Mouse (Mus musculus): Measurements from ENCODE around the gene Pdgfa. TPM values are rescaled to one million over a fixed set of nuclear protein-coding genes. Genes with fewer than 3 reads are reported as not detected.

The Pdgfa gene
- polyA plus RNA-seq, 1 experiment from 2014 or later = 77.7 TPM

DNA sequence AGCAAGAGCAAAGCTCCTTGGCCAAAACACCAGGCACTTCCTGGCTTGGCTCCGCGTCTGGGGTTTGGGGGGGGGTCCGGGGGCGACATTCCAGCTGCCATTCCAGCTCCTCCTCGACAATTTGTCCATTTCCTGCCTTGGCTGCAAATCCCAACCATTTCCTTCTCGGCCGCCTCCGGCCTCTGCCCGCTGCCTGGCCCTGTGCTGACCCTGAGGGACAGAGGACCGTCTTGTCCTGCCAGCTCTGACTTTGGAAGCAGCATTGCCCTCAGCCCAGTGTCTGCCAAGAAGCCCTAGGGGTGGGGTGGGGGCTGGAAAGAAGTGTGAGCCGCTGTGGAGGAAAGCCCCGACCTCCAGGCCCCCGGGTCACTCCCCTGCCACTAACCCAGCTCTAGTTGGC, 44.2 kb downstream of the Pdgfa start:
- H3K27me3 ChIP-seq (ENCODE audit: insufficient read depth, low read length) = no peaks in the 10 kb centered on the region
- peaks cover 9% of the 10 kb centered on the region for H3K4me1 ChIP-seq (replicated peaks; ENCODE audit: insufficient read depth, low read length)
- H3K4me3 ChIP-seq (replicated peaks; ENCODE audit: low read depth, low read length) = no peak overlapping the region
- TF ChIP-seq CTCF (IDR thresholded peaks at IDR 0.05; ENCODE audit: low read depth) = no peak
- H3K36me3 ChIP-seq (ENCODE audit: insufficient read depth, low read length) = no peaks in the 10 kb centered on the region
- H3K4me2 ChIP-seq (ENCODE audit: low read length) = no peak overlapping the region
- 38% methylated on average over 13 of the region's 13 CpGs for WGBS
- no peak overlapping the region for H3K9ac ChIP-seq (ENCODE audit: low read depth, low read length)
- DNase-seq (ENCODE audit: low spot score) (peak; percentile 37), ATAC-seq (replicated peaks; ENCODE audit: low FRiP score, low read depth) (no peak)
- no peaks in the 10 kb centered on the region for H3K9me3 ChIP-seq (replicated peaks; ENCODE audit: low read length)
- H3K27ac ChIP-seq = no peak overlapping the region

DNA sequence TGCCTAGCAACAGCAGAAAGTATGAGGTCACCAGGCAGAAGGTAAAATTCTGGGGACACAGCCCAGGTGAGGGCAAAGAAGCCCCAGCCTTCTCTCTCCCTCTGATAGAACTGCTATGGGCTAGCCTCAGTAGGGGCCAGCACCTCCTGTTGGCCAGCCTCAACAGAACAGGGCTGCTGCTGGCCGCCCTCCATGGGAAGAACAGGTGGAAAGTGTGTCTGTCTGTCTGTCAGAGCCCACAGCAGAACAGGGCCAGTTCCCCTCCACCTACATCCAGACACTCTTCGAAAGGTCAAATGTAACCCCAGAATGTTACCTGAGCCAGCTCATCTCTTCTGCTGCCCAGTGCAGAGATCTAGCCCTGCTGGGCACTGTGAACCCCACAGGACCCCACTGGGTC, 45.9 kb downstream of the Pdgfa start:
- Histone ChIP-seq H3K4me2 (ENCODE audit: low read length) (no peak overlapping the region), H3K4me1 (replicated peaks; ENCODE audit: insufficient read depth, low read length) (peaks cover 13% of the 10 kb centered on the region), H3K9ac (ENCODE audit: low read depth, low read length) (no peak overlapping the region), H3K36me3 (ENCODE audit: insufficient read depth, low read length) (no peaks in the 10 kb centered on the region), H3K27ac (no peak overlapping the region), H3K4me3 (replicated peaks; ENCODE audit: low read depth, low read length) (no peak overlapping the region), H3K9me3 (replicated peaks; ENCODE audit: low read length) (no peaks in the 10 kb centered on the region), H3K27me3 (ENCODE audit: insufficient read depth, low read length) (no peaks in the 10 kb centered on the region)
- ATAC-seq (replicated peaks; ENCODE audit: low FRiP score, low read depth) = no peak
- TF ChIP-seq CTCF (IDR thresholded peaks at IDR 0.05; ENCODE audit: low read depth) = no peak
- 84% methylated on average over 2 of the region's 2 CpGs for WGBS
- no peak for DNase-seq (ENCODE audit: low spot score)

DNA sequence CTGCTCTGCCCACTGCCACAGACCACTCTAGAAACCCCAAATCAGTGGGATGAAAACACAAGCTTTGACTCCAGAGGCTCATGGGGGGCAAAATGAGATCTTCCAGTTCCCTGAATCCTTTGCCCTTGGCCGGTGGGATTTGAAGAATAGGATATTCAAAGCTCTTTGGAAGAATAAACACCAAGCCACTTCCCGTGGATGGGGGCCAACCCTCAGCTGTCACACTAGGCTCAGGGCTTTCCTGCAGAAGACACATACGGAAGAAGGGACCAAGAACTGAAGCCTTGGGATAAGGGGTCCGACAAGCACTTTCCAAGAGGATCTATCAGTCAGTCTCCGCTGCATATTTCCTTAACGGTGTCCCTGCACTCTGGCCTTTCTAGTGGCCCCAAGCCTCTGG, 48.0 kb downstream of the Pdgfa start:
- 69% methylated on average over 6 of the region's 6 CpGs for WGBS
- TF ChIP-seq CTCF (IDR thresholded peaks at IDR 0.05; ENCODE audit: low read depth) = no peak
- H3K9ac ChIP-seq (ENCODE audit: low read depth, low read length) = no peak overlapping the region
- no peak overlapping the region for H3K4me3 ChIP-seq (replicated peaks; ENCODE audit: low read depth, low read length)
- no peak overlapping the region for H3K27ac ChIP-seq
- ATAC-seq (replicated peaks; ENCODE audit: low FRiP score, low read depth) = no peak
- H3K4me1 ChIP-seq (replicated peaks; ENCODE audit: insufficient read depth, low read length) = peaks cover 13% of the 10 kb centered on the region
- no peak for DNase-seq (ENCODE audit: low spot score)
- H3K4me2 ChIP-seq (ENCODE audit: low read length) = no peak overlapping the region
- no peaks in the 10 kb centered on the region for H3K9me3 ChIP-seq (replicated peaks; ENCODE audit: low read length)
- H3K27me3 ChIP-seq (ENCODE audit: insufficient read depth, low read length) = no peaks in the 10 kb centered on the region
- no peaks in the 10 kb centered on the region for H3K36me3 ChIP-seq (ENCODE audit: insufficient read depth, low read length)

- peak overlapping the region; percentile 14; the same call in 1 of the 2 replicates for H3K4me2 ChIP-seq (ENCODE audit: low read length)
Observed at GRCm38 (mm10) chr5:138948031-138948980, 48.9 kb downstream of the Pdgfa start.

DNA sequence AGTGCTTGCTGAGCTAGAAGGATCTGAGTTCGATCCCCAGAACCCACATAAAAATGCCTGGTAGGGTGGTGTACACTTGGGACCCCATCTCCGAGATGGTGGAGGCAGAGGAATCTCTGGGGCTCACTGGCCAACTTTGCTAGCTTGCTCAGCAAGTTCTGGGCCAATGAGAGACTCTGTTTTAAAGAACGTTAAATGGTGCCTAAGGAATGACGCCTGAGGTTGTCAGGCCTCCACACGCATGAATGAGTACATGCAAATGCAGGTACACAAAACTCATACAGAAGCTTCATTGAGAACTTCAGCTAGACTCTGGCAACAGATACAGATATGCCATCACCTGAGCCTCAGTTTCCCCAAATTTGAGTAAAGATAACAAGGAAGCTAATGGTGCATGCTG, 49.7 kb downstream of the Pdgfa start:
- DNase-seq (ENCODE audit: low spot score) (no peak), ATAC-seq (replicated peaks; ENCODE audit: low FRiP score, low read depth) (no peak)
- Histone ChIP-seq H3K36me3 (ENCODE audit: insufficient read depth, low read length) (no peaks in the 10 kb centered on the region), H3K4me3 (replicated peaks; ENCODE audit: low read depth, low read length) (no peak overlapping the region), H3K4me2 (ENCODE audit: low read length) (no peak overlapping the region), H3K4me1 (replicated peaks; ENCODE audit: insufficient read depth, low read length) (peaks cover 13% of the 10 kb centered on the region), H3K27ac (no peak overlapping the region), H3K9me3 (replicated peaks; ENCODE audit: low read length) (no peaks in the 10 kb centered on the region), H3K27me3 (ENCODE audit: insufficient read depth, low read length) (no peaks in the 10 kb centered on the region), H3K9ac (ENCODE audit: low read depth, low read length) (no peak overlapping the region)
- 63% methylated on average over 5 of the region's 5 CpGs for WGBS
- TF ChIP-seq CTCF (IDR thresholded peaks at IDR 0.05; ENCODE audit: low read depth) = no peak

More at GRCm38 (mm10) chr5:138948031-138948980, 48.9 kb downstream of the Pdgfa start:
- no peak overlapping the region for H3K9ac ChIP-seq (ENCODE audit: low read depth, low read length)
- no peaks in the 10 kb centered on the region for H3K27me3 ChIP-seq (ENCODE audit: insufficient read depth, low read length)
- TF ChIP-seq CTCF (IDR thresholded peaks at IDR 0.05; ENCODE audit: low read depth) = no peak
- no peaks in the 10 kb centered on the region for H3K36me3 ChIP-seq (ENCODE audit: insufficient read depth, low read length)
- WGBS = 25% methylated on average over 13 of the region's 13 CpGs
- peaks cover 13% of the 10 kb centered on the region for H3K4me1 ChIP-seq (replicated peaks; ENCODE audit: insufficient read depth, low read length)
- H3K4me3 ChIP-seq (replicated peaks; ENCODE audit: low read depth, low read length) = no peak overlapping the region
- 0 out of 2 replicates have a peak, but pooled peaks have one; percentile 43 for ATAC-seq (replicated peaks; ENCODE audit: low FRiP score, low read depth)
- peak; percentile 71 for DNase-seq (ENCODE audit: low spot score)
- peak overlapping the region; percentile 32; the same call in 1 of the 2 replicates for H3K27ac ChIP-seq
- H3K9me3 ChIP-seq (replicated peaks; ENCODE audit: low read length) = no peaks in the 10 kb centered on the region

DNA sequence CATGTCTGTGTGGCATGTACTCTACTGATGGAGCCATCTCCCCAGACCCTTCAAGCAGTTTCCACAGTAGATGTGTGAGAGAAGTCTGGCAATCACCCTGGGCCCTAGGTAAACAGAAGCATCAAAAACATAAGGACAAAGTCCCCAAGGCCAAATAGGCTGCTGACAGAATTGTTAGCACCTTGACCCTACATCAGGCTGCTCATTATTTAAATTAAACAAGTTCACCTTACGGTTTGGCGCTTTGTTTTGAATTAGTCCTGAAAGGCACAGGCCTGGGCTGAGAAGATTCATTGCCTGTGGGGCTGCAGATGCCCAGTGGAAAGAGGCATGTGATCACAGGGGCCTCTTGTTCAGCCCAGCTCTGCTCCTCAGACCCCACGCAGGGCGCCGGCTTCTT, 50.2 kb downstream of the Pdgfa start:
- H3K27me3 ChIP-seq (ENCODE audit: insufficient read depth, low read length) = no peaks in the 10 kb centered on the region
- no peak overlapping the region for H3K27ac ChIP-seq
- H3K4me1 ChIP-seq (replicated peaks; ENCODE audit: insufficient read depth, low read length) = peaks cover 13% of the 10 kb centered on the region
- 75% methylated on average over 5 of the region's 5 CpGs for WGBS
- TF ChIP-seq CTCF (IDR thresholded peaks at IDR 0.05; ENCODE audit: low read depth) = no peak
- no peak for ATAC-seq (replicated peaks; ENCODE audit: low FRiP score, low read depth)
- no peak for DNase-seq (ENCODE audit: low spot score)
- H3K4me3 ChIP-seq (replicated peaks; ENCODE audit: low read depth, low read length) = no peak overlapping the region
- H3K4me2 ChIP-seq (ENCODE audit: low read length) = no peak overlapping the region
- no peaks in the 10 kb centered on the region for H3K36me3 ChIP-seq (ENCODE audit: insufficient read depth, low read length)
- no peaks in the 10 kb centered on the region for H3K9me3 ChIP-seq (replicated peaks; ENCODE audit: low read length)
- H3K9ac ChIP-seq (ENCODE audit: low read depth, low read length) = no peak overlapping the region

All from kidney, postnatal 0 days (tissue).